ENCODE assay signal across 22 mouse cellular contexts in genomic region chr5:73319306-73319705, GRCm38 (mm10).
"Had no signal": no experiment of that assay in that cellular context is flagged by ENCODE, and none has a peak within 500 bp of the region (broad histone marks: within the 10 kb centered on the region; RNA-seq: fewer than 3 reads in every experiment).

No protein-coding gene starts in this region.

- ATAC-seq: liver, postnatal 0 days; lung, postnatal 0 days; midbrain, embryonic 13.5 days; midbrain, embryonic 15.5 days had no signal

- H3K9ac ChIP-seq: liver, embryonic 15.5 days; liver, postnatal 0 days; lung, embryonic 15.5 days; midbrain, embryonic 13.5 days; midbrain, embryonic 15.5 days; neural tube, embryonic 13.5 days; neural tube, embryonic 15.5 days had no signal

- H3K9me3 ChIP-seq: liver, embryonic 15.5 days; lung, embryonic 15.5 days; midbrain, embryonic 13.5 days; midbrain, embryonic 15.5 days; neural tube, embryonic 13.5 days; neural tube, embryonic 15.5 days had no signal

- H3K27ac ChIP-seq: liver, embryonic 15.5 days; lung, embryonic 15.5 days; macrophage; midbrain, embryonic 13.5 days; midbrain, embryonic 15.5 days; neural tube, embryonic 13.5 days; neural tube, embryonic 15.5 days had no signal

- H3K4me2 ChIP-seq: liver, embryonic 15.5 days; lung, embryonic 15.5 days; midbrain, embryonic 11.5 days; midbrain, embryonic 13.5 days; midbrain, embryonic 15.5 days; neural tube, embryonic 13.5 days; neural tube, embryonic 15.5 days had no signal

- H3K4me3 ChIP-seq: liver, embryonic 15.5 days; lung, embryonic 15.5 days; midbrain, embryonic 13.5 days; midbrain, embryonic 15.5 days; myocyte; neural tube, embryonic 13.5 days; neural tube, embryonic 15.5 days had no signal

- DNase-seq: liver, postnatal 0 days; lung, adult 2 months; lung, postnatal 14 days; lung, postnatal 36 days; retina, postnatal 1 day; right cerebral cortex, adult 18-20 months; right cerebral cortex, postnatal 25 days; right cerebral cortex, postnatal 4 days; spleen, adult 18-20 months; thymus, adult 18-20 months; thymus, postnatal 14 days; thymus, postnatal 36 days had no signal

- H3K4me1 ChIP-seq: lung, embryonic 15.5 days; midbrain, embryonic 13.5 days; midbrain, embryonic 15.5 days; neural tube, embryonic 13.5 days; neural tube, embryonic 15.5 days had no signal

- H3K27me3 ChIP-seq: liver, embryonic 15.5 days; lung, embryonic 15.5 days; midbrain, embryonic 13.5 days; midbrain, embryonic 15.5 days; neural tube, embryonic 13.5 days; neural tube, embryonic 15.5 days had no signal
